Mouse (Mus musculus) common myeloid progenitor, adult 5-6 weeks (primary cell): ENCODE data around the gene Pfn1. TPM values are rescaled to one million over a fixed set of nuclear protein-coding genes. Genes with fewer than 3 reads are reported as not detected.

Source experiments
- ATAC-seq: replicated peaks from 2 replicates; pipeline ENCODE4 v1.8.0; 2016; ENCODE audit warnings: low read depth, mild to moderate bottlenecking, moderate TSS enrichment, inconsistent platforms; ENCODE audit not compliant: poor library complexity, severe bottlenecking
- total RNA-seq: library from RNA; stranded (forward); fragments of 200-1000, 187-1606 nt; gene quantifications from 2 replicates; pipeline ENCODE4 v1.2.3, GENCODE M21; 2017

Pfn1 gene
- total RNA-seq, 1 experiment from 2014 or later: 437 TPM

DNA sequence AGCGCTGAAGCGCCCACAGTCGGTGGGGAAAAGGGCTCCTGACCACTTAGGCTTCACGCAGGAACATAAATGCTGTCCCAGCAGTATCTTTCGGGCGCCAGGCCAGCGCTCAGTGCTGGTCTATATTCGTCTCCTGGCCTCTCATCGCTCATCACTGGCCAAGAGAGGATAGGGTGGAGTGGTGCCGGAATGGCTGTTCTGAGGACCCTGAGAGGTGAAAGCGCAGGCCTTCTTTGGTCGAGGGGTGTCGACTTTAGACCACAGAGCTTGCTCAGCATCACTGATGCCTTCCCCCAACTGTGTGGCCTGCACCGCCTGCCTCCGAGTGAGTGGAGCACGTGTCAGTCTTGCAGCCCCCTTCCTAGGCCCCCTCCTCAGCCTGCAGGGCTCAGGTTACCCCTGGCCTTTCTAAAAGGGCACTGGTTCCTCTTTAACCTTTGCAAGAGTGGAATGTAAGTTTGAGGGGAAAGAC lies 2.0 kb upstream of the Pfn1 start:
- no peak for ATAC-seq

GRCm38 (mm10) chr11:70655571-70656455 lies 1.4 kb upstream of the Pfn1 start:
- ATAC-seq: no peak

- peak; percentile 23 for ATAC-seq
Measured at GRCm38 (mm10) chr11:70654923-70655570, 603 bp upstream of the Pfn1 start.

DNA sequence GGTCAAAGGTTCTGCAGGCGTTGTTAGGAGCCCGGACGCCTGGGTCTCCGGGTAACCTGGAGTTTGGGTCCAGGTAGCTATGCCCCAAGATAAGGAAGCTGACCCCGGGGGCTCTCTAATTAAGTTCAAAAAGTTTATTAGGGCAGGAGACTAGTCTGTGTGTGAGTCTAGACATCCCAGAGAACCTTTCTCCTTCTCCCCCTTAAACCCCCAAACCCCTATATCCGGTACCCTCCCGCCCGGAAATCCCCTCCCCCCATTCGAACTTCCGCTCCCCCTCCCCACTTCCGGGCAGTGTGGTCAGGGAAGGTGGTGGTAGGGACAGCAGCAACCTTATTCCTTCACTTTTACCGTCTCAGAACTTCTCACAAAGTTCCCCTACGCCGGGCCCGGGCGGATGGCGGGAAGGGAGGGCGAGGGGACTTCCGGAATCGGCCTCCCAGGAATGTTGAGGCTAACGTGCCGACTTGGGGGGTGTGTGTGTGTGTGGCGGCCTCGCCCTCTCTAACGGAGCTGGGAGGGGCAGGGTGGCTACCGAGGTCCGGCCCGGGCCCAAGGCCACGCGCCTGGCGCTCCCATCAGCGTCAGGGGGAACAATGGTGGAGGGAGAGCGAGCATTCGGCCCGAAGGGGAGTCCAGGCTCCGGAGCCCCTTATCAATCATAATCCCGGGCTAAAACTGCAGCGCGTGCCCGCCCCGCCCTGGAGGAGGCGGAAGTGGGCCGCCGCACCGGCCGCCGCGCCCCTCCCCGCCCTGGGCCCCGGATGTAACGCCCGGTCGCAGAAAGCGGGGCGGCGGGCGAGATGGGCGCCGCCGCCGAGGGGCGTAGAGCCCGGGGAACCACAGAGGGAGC lies 873 bp downstream of the Pfn1 start:
- ATAC-seq: no peak

GRCm38 (mm10) chr11:70652884-70653344 lies 1.5 kb downstream of the Pfn1 start:
- no peak for ATAC-seq

GRCm38 (mm10) chr11:70652029-70652883 lies 2.2 kb downstream of the Pfn1 start:
- no peak for ATAC-seq

GRCm38 (mm10) chr11:70651391-70651790 lies 3.1 kb downstream of the Pfn1 start:
- no peak for ATAC-seq

GRCm38 (mm10) chr11:70650322-70651175 lies 3.9 kb downstream of the Pfn1 start:
- no peak for ATAC-seq

GRCm38 (mm10) chr11:70649185-70649734 lies 5.2 kb downstream of the Pfn1 start:
- no peak for ATAC-seq

DNA sequence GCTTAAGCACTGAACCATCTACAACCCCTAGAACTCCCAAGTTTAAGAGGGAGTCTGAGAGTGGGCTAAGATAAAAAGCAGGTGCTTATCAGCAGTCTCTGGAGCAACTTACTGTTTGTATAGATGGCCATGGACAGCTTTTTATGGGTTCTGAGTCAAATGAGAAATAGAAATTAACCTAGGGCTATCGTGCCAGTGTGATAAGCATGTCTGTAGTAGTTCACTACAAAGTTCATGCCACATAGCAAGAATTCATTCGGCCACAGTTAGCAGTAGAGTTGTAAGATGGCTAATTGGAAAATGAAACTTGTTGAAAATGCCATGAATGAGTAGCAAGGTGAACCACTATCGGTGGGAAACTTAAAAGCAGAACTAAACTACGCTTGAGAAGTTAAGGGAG lies 5.9 kb downstream of the Pfn1 start:
- ATAC-seq: no peak

GRCm38 (mm10) chr11:70647716-70648420 lies 6.6 kb downstream of the Pfn1 start:
- ATAC-seq: 0 out of 2 replicates have a peak, but pooled peaks have one; percentile 7

DNA sequence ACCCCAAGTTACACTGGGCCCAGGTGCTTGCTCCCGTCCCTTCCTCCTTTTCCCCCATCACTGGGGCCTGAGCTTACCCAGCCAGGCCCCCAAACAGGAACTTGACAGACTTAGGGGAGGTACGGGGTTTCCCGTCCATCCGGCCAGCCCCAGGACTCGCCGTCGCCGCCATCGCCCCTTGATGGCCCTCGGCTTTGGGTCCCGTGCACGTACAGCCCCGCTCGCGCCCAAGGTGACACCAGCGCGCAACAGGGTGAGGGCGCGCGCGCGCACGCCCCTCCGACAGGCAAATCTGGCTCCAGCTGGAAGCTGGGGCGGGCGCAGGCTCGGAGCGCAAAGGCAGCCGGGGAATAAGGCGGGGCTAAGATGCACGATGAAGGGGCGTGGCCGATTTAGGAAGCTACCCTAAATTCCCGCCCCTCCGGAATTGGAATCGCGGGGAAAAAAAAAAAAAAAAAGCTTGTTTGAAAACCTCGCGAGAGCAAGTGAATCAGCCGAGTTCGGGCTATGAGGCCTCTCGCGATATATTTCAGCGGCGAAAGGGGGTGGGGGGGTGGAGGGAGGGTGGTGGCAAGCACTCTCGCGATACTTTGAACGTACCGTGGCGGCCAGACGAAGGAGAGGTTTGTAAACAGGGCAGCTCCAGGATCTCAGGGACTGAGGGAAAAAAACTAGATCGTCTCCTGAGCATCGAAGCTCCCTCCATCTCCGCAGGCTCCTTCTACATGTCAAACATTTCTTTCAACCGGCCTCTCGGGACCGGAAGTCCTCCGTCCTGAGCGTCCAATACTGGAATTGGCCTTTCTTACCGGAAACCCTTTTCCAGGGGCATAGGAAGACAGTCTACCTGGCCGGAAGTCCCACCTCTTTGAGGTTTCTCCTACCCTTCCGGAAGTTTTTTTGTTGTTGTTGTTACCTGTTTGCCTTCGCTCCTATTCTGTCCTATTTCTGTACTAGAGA lies 7.5 kb downstream of the Pfn1 start, which contains the start of the genes Rnf167 and Slc25a11:
Gene Rnf167 (plus strand): TSS at position 545 of the 960 bp plus-strand sequence.
Gene Slc25a11 (minus strand): TSS at position 789 of the 960 bp plus-strand sequence.
- peak; percentile 66 for ATAC-seq

- no peak for ATAC-seq
Measured at GRCm38 (mm10) chr11:70646259-70646555, 8.2 kb downstream of the Pfn1 start.

- no peak for ATAC-seq
Measured at GRCm38 (mm10) chr11:70645461-70646258, 8.8 kb downstream of the Pfn1 start.

GRCm38 (mm10) chr11:70644564-70645103 lies 9.8 kb downstream of the Pfn1 start:
- ATAC-seq: no peak
